Mouse (Mus musculus) megakaryocyte, embryonic 14.5 days (primary cell): ENCODE measurements around the gene Ccsap. TPM values are rescaled to one million over a fixed set of nuclear protein-coding genes. Genes with fewer than 3 reads are reported as not detected.

Experiments used
- H3K27me3 ChIP-seq: replicated peaks from 2 replicates; pipeline ENCODE3; 2012; ENCODE audit warnings: inconsistent platforms
- H3K36me3 ChIP-seq: replicated peaks from 2 replicates; pipeline ENCODE3; 2012; ENCODE audit warnings: low read length, inconsistent platforms, mixed read lengths
- H3K4me1 ChIP-seq: 2 replicates; pipeline ENCODE4 v1.6.1; 2012; ENCODE audit warnings: inconsistent platforms
- H3K4me3 ChIP-seq: replicated peaks from 2 replicates; pipeline ENCODE3; 2012; ENCODE audit warnings: moderate library complexity, mild to moderate bottlenecking, inconsistent platforms
- H3K9me3 ChIP-seq: 2 replicates; pipeline ENCODE4 v1.6.1; 2012; ENCODE audit warnings: inconsistent platforms
- FLI1 ChIP-seq: IDR thresholded peaks from 2 replicates; pipeline ENCODE4 v1.6.1; 2012; ENCODE audit warnings: low read length, inconsistent platforms, mixed read lengths
- GATA1 ChIP-seq: IDR thresholded peaks from 3 replicates; pipeline ENCODE4 v1.6.1; 2012; ENCODE audit warnings: mixed read lengths, low read length, inconsistent platforms, borderline replicate concordance
- polyA plus RNA-seq: library from polyadenylated mRNA; stranded (reverse); fragments of >175 nt; gene quantifications from 2 replicates; pipeline ENCODE4 v1.2.3, GENCODE M21; 2012; ENCODE audit warnings: low replicate concordance; ENCODE audit not compliant: insufficient read depth

The Ccsap gene
- polyA plus RNA-seq, 1 experiment: 1.5 TPM

- H3K4me3 ChIP-seq: no peak overlapping the region
- no peaks in the 10 kb centered on the region for H3K4me1 ChIP-seq
- H3K9me3 ChIP-seq: peaks cover 5% of the 10 kb centered on the region
- TF ChIP-seq GATA1 (no peak), FLI1 (no peak)
- no peaks in the 10 kb centered on the region for H3K27me3 ChIP-seq
- H3K36me3 ChIP-seq: peaks cover 54% of the 10 kb centered on the region
Observed at GRCm38 (mm10) chr8:123823532-123824123, 36.4 kb downstream of the Ccsap start.

- H3K27me3 ChIP-seq: no peaks in the 10 kb centered on the region
- peaks cover 5% of the 10 kb centered on the region for H3K9me3 ChIP-seq
- TF ChIP-seq GATA1: no peak
- TF ChIP-seq FLI1: no peak
- no peak overlapping the region for H3K4me3 ChIP-seq
- no peaks in the 10 kb centered on the region for H3K4me1 ChIP-seq
- peaks cover 49% of the 10 kb centered on the region for H3K36me3 ChIP-seq
Observed at GRCm38 (mm10) chr8:123823111-123823510, 36.9 kb downstream of the Ccsap start.

- Histone ChIP-seq H3K4me1 (0 out of 2 replicates have a peak, but pooled peaks cover 3% of the 10 kb centered on the region), H3K4me3 (no peak overlapping the region), H3K27me3 (no peaks in the 10 kb centered on the region), H3K9me3 (peaks cover 9% of the 10 kb centered on the region), H3K36me3 (peaks cover 40% of the 10 kb centered on the region)
- TF ChIP-seq FLI1 (no peak), GATA1 (no peak)
Observed at GRCm38 (mm10) chr8:123820780-123821179, 39.2 kb downstream of the Ccsap start.

- H3K27me3 ChIP-seq: no peaks in the 10 kb centered on the region
- TF ChIP-seq FLI1 (no peak), GATA1 (no peak)
- H3K4me3 ChIP-seq: no peak overlapping the region
- peaks cover 37% of the 10 kb centered on the region for H3K36me3 ChIP-seq
- H3K9me3 ChIP-seq: peaks cover 9% of the 10 kb centered on the region
- 0 out of 2 replicates have a peak, but pooled peaks cover 3% of the 10 kb centered on the region for H3K4me1 ChIP-seq
Observed at GRCm38 (mm10) chr8:123819683-123820610, 40.1 kb downstream of the Ccsap start.

GRCm38 (mm10) chr8:123817747-123818146 lies 42.3 kb downstream of the Ccsap start:
- Histone ChIP-seq H3K27me3 (no peaks in the 10 kb centered on the region), H3K4me3 (peak overlapping the region; percentile 38), H3K4me1 (0 out of 2 replicates have a peak, but pooled peaks cover 7% of the 10 kb centered on the region), H3K36me3 (peaks cover 24% of the 10 kb centered on the region), H3K9me3 (peaks cover 4% of the 10 kb centered on the region)
- TF ChIP-seq FLI1 (no peak), GATA1 (no peak)

- no peak for TF ChIP-seq GATA1
- TF ChIP-seq FLI1: no peak
- H3K27me3 ChIP-seq: no peaks in the 10 kb centered on the region
- H3K4me1 ChIP-seq: 0 out of 2 replicates have a peak, but pooled peaks cover 7% of the 10 kb centered on the region
- H3K36me3 ChIP-seq: peaks cover 23% of the 10 kb centered on the region
- H3K4me3 ChIP-seq: peak overlapping the region; percentile 28
- H3K9me3 ChIP-seq: peaks cover 4% of the 10 kb centered on the region
Observed at GRCm38 (mm10) chr8:123816939-123817338, 43.1 kb downstream of the Ccsap start.

- Histone ChIP-seq H3K36me3 (peaks cover 22% of the 10 kb centered on the region), H3K4me1 (peaks cover 7% of the 10 kb centered on the region; the same call in 1 of the 2 replicates), H3K9me3 (peaks cover 4% of the 10 kb centered on the region), H3K27me3 (no peaks in the 10 kb centered on the region), H3K4me3 (no peak overlapping the region)
- TF ChIP-seq FLI1 (no peak), GATA1 (no peak)
Observed at GRCm38 (mm10) chr8:123815325-123815724, 44.7 kb downstream of the Ccsap start.

- H3K36me3 ChIP-seq: peaks cover 26% of the 10 kb centered on the region
- TF ChIP-seq GATA1 (no peak), FLI1 (no peak)
- no peak overlapping the region for H3K4me3 ChIP-seq
- H3K4me1 ChIP-seq: peaks cover 7% of the 10 kb centered on the region; the same call in 1 of the 2 replicates
- peaks cover 4% of the 10 kb centered on the region for H3K9me3 ChIP-seq
- no peaks in the 10 kb centered on the region for H3K27me3 ChIP-seq
Observed at GRCm38 (mm10) chr8:123813892-123814266, 46.1 kb downstream of the Ccsap start.

- peaks cover 4% of the 10 kb centered on the region for H3K9me3 ChIP-seq
- TF ChIP-seq FLI1 (no peak), GATA1 (no peak)
- H3K4me3 ChIP-seq: no peak overlapping the region
- H3K36me3 ChIP-seq: peaks cover 26% of the 10 kb centered on the region
- H3K4me1 ChIP-seq: peaks cover 9% of the 10 kb centered on the region; the same call in 1 of the 2 replicates
- no peaks in the 10 kb centered on the region for H3K27me3 ChIP-seq
Observed at GRCm38 (mm10) chr8:123813173-123813891, 46.7 kb downstream of the Ccsap start.
